Mouse (Mus musculus): Measurements from ENCODE around the gene Lrr1. TPM values are rescaled to one million over a fixed set of nuclear protein-coding genes. Genes with fewer than 3 reads are reported as not detected.
A peak's percentile ranks its signal among the peaks of the same experiment; 100 is the strongest.

The Lrr1 gene
- polyA plus RNA-seq, 1 experiment from 2014 or later = 31.1 TPM

GRCm38 (mm10) chr12:69214393-69214792 is 45.8 kb downstream of the Lrr1 start:
- DNase-seq (ENCODE audit: low spot score, missing footprints) (no peak), ATAC-seq (ENCODE audit: low FRiP score) (no peak)
- Histone ChIP-seq H3K27ac (ENCODE audit: low read depth, low read length) (no peak overlapping the region), H3K36me3 (ENCODE audit: control insufficient read depth, insufficient read depth, low read length) (peaks cover 14% of the 10 kb centered on the region), H3K27me3 (ENCODE audit: control insufficient read depth, insufficient read depth, low read length) (no peaks in the 10 kb centered on the region), H3K9ac (ENCODE audit: low read length) (no peak overlapping the region), H3K4me2 (no peak overlapping the region), H3K9me3 (ENCODE audit: control insufficient read depth, low read length) (no peaks in the 10 kb centered on the region), H3K4me1 (ENCODE audit: control insufficient read depth, insufficient read depth, low read length) (no peaks in the 10 kb centered on the region), H3K4me3 (ENCODE audit: low read depth, low read length) (no peak overlapping the region)
- 94% methylated on average over 7 of the region's 7 CpGs for WGBS

- 86% methylated on average over 3 of the region's 3 CpGs for WGBS
- ATAC-seq (ENCODE audit: low FRiP score) (no peak), DNase-seq (ENCODE audit: low spot score, missing footprints) (no peak)
- H3K4me2 ChIP-seq = no peak overlapping the region
- peaks cover 14% of the 10 kb centered on the region for H3K36me3 ChIP-seq (ENCODE audit: control insufficient read depth, insufficient read depth, low read length)
- no peaks in the 10 kb centered on the region for H3K27me3 ChIP-seq (ENCODE audit: control insufficient read depth, insufficient read depth, low read length)
- no peaks in the 10 kb centered on the region for H3K9me3 ChIP-seq (ENCODE audit: control insufficient read depth, low read length)
- H3K4me1 ChIP-seq (ENCODE audit: control insufficient read depth, insufficient read depth, low read length) = no peaks in the 10 kb centered on the region
- no peak overlapping the region for H3K9ac ChIP-seq (ENCODE audit: low read length)
- no peak overlapping the region for H3K27ac ChIP-seq (ENCODE audit: low read depth, low read length)
- no peak overlapping the region for H3K4me3 ChIP-seq (ENCODE audit: low read depth, low read length)
Observed at GRCm38 (mm10) chr12:69215000-69215785, 46.6 kb downstream of the Lrr1 start.

GRCm38 (mm10) chr12:69216587-69216986 is 48.0 kb downstream of the Lrr1 start:
- 96% methylated on average over 7 of the region's 7 CpGs for WGBS
- Histone ChIP-seq H3K27ac (ENCODE audit: low read depth, low read length) (no peak overlapping the region), H3K27me3 (ENCODE audit: control insufficient read depth, insufficient read depth, low read length) (no peaks in the 10 kb centered on the region), H3K4me1 (ENCODE audit: control insufficient read depth, insufficient read depth, low read length) (no peaks in the 10 kb centered on the region), H3K4me3 (ENCODE audit: low read depth, low read length) (no peak overlapping the region), H3K9me3 (ENCODE audit: control insufficient read depth, low read length) (no peaks in the 10 kb centered on the region), H3K4me2 (no peak overlapping the region), H3K36me3 (ENCODE audit: control insufficient read depth, insufficient read depth, low read length) (peaks cover 11% of the 10 kb centered on the region; the same call in 1 of the 2 replicates), H3K9ac (ENCODE audit: low read length) (no peak overlapping the region)
- ATAC-seq (ENCODE audit: low FRiP score) (no peak), DNase-seq (ENCODE audit: low spot score, missing footprints) (no peak)

- no peaks in the 10 kb centered on the region for H3K27me3 ChIP-seq (ENCODE audit: control insufficient read depth, insufficient read depth, low read length)
Observed at GRCm38 (mm10) chr12:69220613-69221277, 52.1 kb downstream of the Lrr1 start.

GRCm38 (mm10) chr12:69227776-69228466 is 59.3 kb downstream of the Lrr1 start, which contains the start of gene Pole2:
TSS of gene Pole2 (minus strand) at chr12:69228195.
- DNase-seq (ENCODE audit: low spot score, missing footprints) = peak; percentile 99
- WGBS = 1% methylated on average over 37 of the region's 37 CpGs
- Histone ChIP-seq H3K27me3 (ENCODE audit: control insufficient read depth, insufficient read depth, low read length) (no peaks in the 10 kb centered on the region), H3K9me3 (ENCODE audit: control insufficient read depth, low read length) (no peaks in the 10 kb centered on the region), H3K36me3 (ENCODE audit: control insufficient read depth, insufficient read depth, low read length) (no peaks in the 10 kb centered on the region), H3K9ac (ENCODE audit: low read length) (peak within 1 kb of the TSS; percentile 80), H3K4me3 (ENCODE audit: low read depth, low read length) (peak within 1 kb of the TSS; percentile 69), H3K4me2 (peak within 1 kb of the TSS; percentile 57), H3K27ac (ENCODE audit: low read depth, low read length) (no peak within 1 kb of the TSS), H3K4me1 (ENCODE audit: control insufficient read depth, insufficient read depth, low read length) (no peaks in the 10 kb centered on the region)
- ATAC-seq (ENCODE audit: low FRiP score) = peak; percentile 97

More at GRCm38 (mm10) chr12:69220613-69221277, 52.1 kb downstream of the Lrr1 start:
- no peaks in the 10 kb centered on the region for H3K4me1 ChIP-seq (ENCODE audit: control insufficient read depth, insufficient read depth, low read length)
- DNase-seq (ENCODE audit: low spot score, missing footprints) = no peak
- no peaks in the 10 kb centered on the region for H3K9me3 ChIP-seq (ENCODE audit: control insufficient read depth, low read length)
- no peak overlapping the region for H3K27ac ChIP-seq (ENCODE audit: low read depth, low read length)
- H3K36me3 ChIP-seq (ENCODE audit: control insufficient read depth, insufficient read depth, low read length) = no peaks in the 10 kb centered on the region
- H3K4me2 ChIP-seq = no peak overlapping the region
- ATAC-seq (ENCODE audit: low FRiP score) = no peak
- H3K9ac ChIP-seq (ENCODE audit: low read length) = no peak overlapping the region
- WGBS = 91% methylated on average over 19 of the region's 19 CpGs
- H3K4me3 ChIP-seq (ENCODE audit: low read depth, low read length) = no peak overlapping the region

Small RNA genes lying within 50 kb of the gene (microRNA-seq; reads per million reads assigned to microRNA genes)
- gene Gm47287 (not detected), gene Gm47295 (2.5 reads per million, percentile 9 among the genes with 10 or more reads in this experiment)

Other genes starting within 250 kb of the Lrr1 start
- 1,283 and 1,438 TPM in 2 replicates for gene Rps29, start 9.6 kb upstream of the Lrr1 start, polyA plus RNA-seq (2014; fragmentation: Nextera tagmentation; extraction: Ambion mirVana)
- gene Rpl36al, start 15.3 kb downstream of the Lrr1 start, polyA plus RNA-seq (2014; fragmentation: Nextera tagmentation; extraction: Ambion mirVana) = 470 and 474 TPM in 2 replicates
- gene Mgat2, start 15.3 kb downstream of the Lrr1 start, polyA plus RNA-seq (2014; fragmentation: Nextera tagmentation; extraction: Ambion mirVana) = 34.5 and 35.7 TPM in 2 replicates
- gene Gm49383, start 28.3 kb downstream of the Lrr1 start, polyA plus RNA-seq (2014; fragmentation: Nextera tagmentation; extraction: Ambion mirVana) = 37.6 and 38.9 TPM in 2 replicates
- 12.4 and 13.3 TPM in 2 replicates for gene Dnaaf2, start 29.6 kb downstream of the Lrr1 start, polyA plus RNA-seq (2014; fragmentation: Nextera tagmentation; extraction: Ambion mirVana)
- 39.9 and 40.8 TPM in 2 replicates for gene Gm49384, start 35.5 kb downstream of the Lrr1 start, polyA plus RNA-seq (2014; fragmentation: Nextera tagmentation; extraction: Ambion mirVana)
- gene Pole2, start 59.4 kb downstream of the Lrr1 start, polyA plus RNA-seq (2014; fragmentation: Nextera tagmentation; extraction: Ambion mirVana) = 29.8 and 31.6 TPM in 2 replicates
- gene Klhdc1, start 72.4 kb downstream of the Lrr1 start, polyA plus RNA-seq (2014; fragmentation: Nextera tagmentation; extraction: Ambion mirVana) = 2.9 and 3.3 TPM in 2 replicates
- gene Klhdc2, start 127.9 kb downstream of the Lrr1 start, polyA plus RNA-seq (2014; fragmentation: Nextera tagmentation; extraction: Ambion mirVana) = 272 and 275 TPM in 2 replicates
- gene Nemf, start 188.4 kb downstream of the Lrr1 start, polyA plus RNA-seq (2014; fragmentation: Nextera tagmentation; extraction: Ambion mirVana) = 89.5 and 96.0 TPM in 2 replicates
- 47.7 and 48.6 TPM in 2 replicates for gene Arf6, start 203.3 kb downstream of the Lrr1 start, polyA plus RNA-seq (2014; fragmentation: Nextera tagmentation; extraction: Ambion mirVana)
- gene Gm9887, start 203.6 kb downstream of the Lrr1 start, polyA plus RNA-seq (2014; fragmentation: Nextera tagmentation; extraction: Ambion mirVana) = 1.4 and 1.6 TPM in 2 replicates